Mouse (Mus musculus) neural tube, embryonic 11.5 days (tissue): Measurements from ENCODE around the gene Sohlh1. TPM values are rescaled to one million over a fixed set of nuclear protein-coding genes. Genes with fewer than 3 reads are reported as not detected.

Experiments used
- ATAC-seq: fragments of 200-750 bp; cut with Nextera tagmentation; 2 replicates; pipeline ENCODE4 v1.8.0; 2017; ENCODE audit warnings: moderate number of reproducible peaks, mild to moderate bottlenecking, moderate TSS enrichment, moderate library complexity; ENCODE audit not compliant: insufficient read depth, low FRiP score, low TSS enrichment
- DNase-seq: peaks from one replicate; pipeline ENCODE4 v3.0.0-alpha.2; 2015; ENCODE audit warnings: low spot score
- H3K27ac ChIP-seq: fragments of 300-500 bp; sonication (generic); 2 replicates; pipeline ENCODE4 v1.5.1; 2014; ENCODE audit warnings: low read depth, mild to moderate bottlenecking, low read length
- H3K27me3 ChIP-seq: fragments of 300-500 bp; sonication (generic); 2 replicates; pipeline ENCODE4 v1.6.1; 2014; ENCODE audit warnings: mild to moderate bottlenecking, low read length, mixed read lengths; ENCODE audit not compliant: control insufficient read depth, insufficient read depth
- H3K36me3 ChIP-seq: fragments of 300-500 bp; sonication (generic); 2 replicates; pipeline ENCODE4 v1.6.1; 2014; ENCODE audit warnings: mild to moderate bottlenecking, low read length, moderate library complexity, mixed read lengths; ENCODE audit not compliant: control insufficient read depth, insufficient read depth
- H3K4me1 ChIP-seq: fragments of 300-500 bp; sonication (generic); 2 replicates; pipeline ENCODE4 v1.6.1; 2014; ENCODE audit warnings: low read length, mixed read lengths; ENCODE audit not compliant: control insufficient read depth, insufficient read depth
- H3K4me2 ChIP-seq: fragments of 300-500 bp; sonication (generic); 2 replicates; pipeline ENCODE4 v1.6.1; 2014; ENCODE audit warnings: low read depth, mild to moderate bottlenecking, moderate library complexity
- H3K4me3 ChIP-seq: fragments of 300-500 bp; sonication (generic); 2 replicates; pipeline ENCODE4 v1.5.1; 2014; ENCODE audit warnings: low read depth, low read length
- H3K9ac ChIP-seq: fragments of 300-500 bp; sonication (generic); 2 replicates; pipeline ENCODE4 v1.6.1; 2014; ENCODE audit warnings: mild to moderate bottlenecking, low read length
- H3K9me3 ChIP-seq: fragments of 300-500 bp; sonication (generic); 2 replicates; pipeline ENCODE4 v1.6.1; 2016; ENCODE audit warnings: low read length; ENCODE audit not compliant: control insufficient read depth
- WGBS: fragments of 180-500 bp; shearing (Covaris S2); extraction: QIAGEN DNeasy Blood & Tissue Kit; methylation state at CpG from one replicate; pipeline ENCODE4 v1.1.7; 2014; 5-methylcytosine and 5-hydroxymethylcytosine counted together
- polyA plus RNA-seq: library from polyadenylated mRNA; unstranded; fragments of >200 nt; fragmentation: Nextera tagmentation; extraction: Ambion mirVana; gene quantifications from 2 replicates; pipeline ENCODE4 v1.2.1, GENCODE M21; 2014

Gene Sohlh1
- polyA plus RNA-seq, 1 experiment from 2014 or later = not detected

DNA sequence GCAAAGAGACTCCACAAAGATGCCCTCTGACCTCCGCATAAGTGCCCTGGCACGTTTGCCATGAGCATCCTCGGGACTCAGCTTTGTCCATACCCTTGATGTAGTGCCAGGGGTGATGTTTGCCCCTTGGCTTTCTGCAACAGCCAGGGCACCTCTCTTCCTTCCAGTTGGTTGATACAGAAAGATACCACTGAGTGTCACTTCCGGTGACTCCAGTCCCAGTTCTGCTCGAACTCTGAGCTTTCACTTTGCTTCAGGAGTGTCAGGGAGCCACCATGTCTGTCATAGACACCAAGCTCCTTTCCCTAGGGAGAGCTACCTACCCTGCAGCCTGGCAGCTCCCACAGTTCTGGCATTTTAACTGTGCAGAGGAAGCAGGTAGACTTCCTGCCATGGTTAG lies 7.0 kb upstream of the Sohlh1 start:
- Histone ChIP-seq H3K9ac (no peak overlapping the region), H3K4me2 (no peak overlapping the region), H3K9me3 (no peaks in the 10 kb centered on the region), H3K36me3 (no peaks in the 10 kb centered on the region), H3K27me3 (no peaks in the 10 kb centered on the region), H3K27ac (no peak overlapping the region), H3K4me3 (no peak overlapping the region), H3K4me1 (no peaks in the 10 kb centered on the region)
- no peak for ATAC-seq
- DNase-seq = no peak
- WGBS = 82% methylated on average over 5 of the region's 5 CpGs

DNA sequence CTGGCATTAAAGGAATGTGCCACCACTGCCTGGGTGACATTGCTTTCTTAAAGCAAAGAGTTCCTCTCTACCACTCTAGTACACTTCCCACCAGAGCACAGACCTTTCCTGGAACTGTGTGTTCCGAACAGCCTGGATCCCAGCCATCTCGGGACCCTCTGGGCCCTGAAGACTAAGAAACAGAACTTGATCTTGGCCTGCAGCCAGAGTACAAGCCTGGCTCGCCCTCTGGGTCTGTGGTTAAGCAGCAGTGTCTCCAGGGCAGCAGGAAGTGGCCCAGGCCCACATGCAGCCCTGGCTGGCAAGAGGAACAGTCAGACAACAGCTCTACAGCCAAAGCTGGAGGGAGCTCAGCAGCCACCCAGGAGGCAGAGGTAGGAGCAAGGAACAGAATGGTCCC lies 5.6 kb upstream of the Sohlh1 start:
- Histone ChIP-seq H3K4me1 (no peaks in the 10 kb centered on the region), H3K36me3 (no peaks in the 10 kb centered on the region), H3K9me3 (no peaks in the 10 kb centered on the region), H3K4me2 (no peak overlapping the region), H3K4me3 (no peak overlapping the region), H3K9ac (no peak overlapping the region), H3K27ac (no peak overlapping the region), H3K27me3 (no peaks in the 10 kb centered on the region)
- 71% methylated on average over 3 of the region's 3 CpGs for WGBS
- DNase-seq = no peak
- ATAC-seq = no peak

GRCm38 (mm10) chr2:25850330-25850729 lies 3.3 kb upstream of the Sohlh1 start:
- Histone ChIP-seq H3K27me3 (no peaks in the 10 kb centered on the region), H3K4me3 (no peak overlapping the region), H3K36me3 (no peaks in the 10 kb centered on the region), H3K4me1 (no peaks in the 10 kb centered on the region), H3K9me3 (no peaks in the 10 kb centered on the region), H3K9ac (no peak overlapping the region), H3K4me2 (no peak overlapping the region), H3K27ac (no peak overlapping the region)
- DNase-seq (peak; percentile 63), ATAC-seq (no peak)
- WGBS = 18% methylated on average over 4 of the region's 4 CpGs

DNA sequence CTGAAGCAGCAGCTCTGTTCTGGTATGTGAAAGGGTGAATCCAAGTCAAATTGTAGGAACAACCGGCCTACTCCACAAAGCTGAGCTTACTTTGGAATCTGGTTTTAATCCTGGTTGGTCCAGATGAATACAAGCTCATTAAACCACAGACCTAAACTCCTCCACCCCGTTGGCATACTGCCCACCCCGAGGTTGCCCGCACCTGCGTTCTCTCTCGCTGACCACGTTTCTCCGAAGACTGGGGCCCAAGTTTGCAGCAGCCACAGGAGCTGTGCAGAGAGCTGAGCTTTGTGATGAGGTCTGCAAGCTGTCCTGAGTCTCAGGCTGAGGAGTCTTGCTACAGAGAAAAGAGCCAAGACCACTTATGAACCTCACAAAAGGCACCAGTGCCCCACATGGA lies 532 bp downstream of the Sohlh1 start:
- Histone ChIP-seq H3K9me3 (no peaks in the 10 kb centered on the region), H3K27ac (no peak overlapping the region), H3K9ac (no peak overlapping the region), H3K4me2 (no peak overlapping the region), H3K27me3 (no peaks in the 10 kb centered on the region), H3K36me3 (no peaks in the 10 kb centered on the region), H3K4me3 (no peak overlapping the region), H3K4me1 (no peaks in the 10 kb centered on the region)
- WGBS = 93% methylated on average over 8 of the region's 8 CpGs
- DNase-seq (no peak), ATAC-seq (no peak)

DNA sequence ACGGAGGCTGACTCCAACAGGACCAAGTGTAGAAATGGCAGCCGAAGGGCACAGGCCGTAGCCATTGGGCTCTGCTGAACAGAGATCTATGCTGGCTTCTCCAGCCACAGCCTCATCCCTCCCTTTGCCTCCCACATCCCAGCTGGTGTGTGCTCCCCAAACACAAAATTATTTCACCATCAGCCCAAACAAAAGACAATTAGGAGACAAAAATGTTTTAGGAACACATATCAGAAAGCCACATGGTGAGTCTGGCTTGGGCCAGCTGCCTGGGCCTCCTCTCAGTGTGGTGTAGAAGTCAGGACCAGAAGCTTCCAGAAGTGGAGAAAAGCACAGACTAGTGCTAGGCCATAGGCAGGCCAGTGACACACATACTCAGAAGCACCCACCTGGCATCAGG lies 3.0 kb downstream of the Sohlh1 start:
- DNase-seq (no peak), ATAC-seq (no peak)
- H3K4me1 ChIP-seq = no peaks in the 10 kb centered on the region
- H3K9me3 ChIP-seq = no peaks in the 10 kb centered on the region
- no peaks in the 10 kb centered on the region for H3K36me3 ChIP-seq
- no peaks in the 10 kb centered on the region for H3K27me3 ChIP-seq
- no peak overlapping the region for H3K9ac ChIP-seq
- H3K4me3 ChIP-seq = no peak overlapping the region
- H3K27ac ChIP-seq = no peak overlapping the region
- 86% methylated on average over 3 of the region's 3 CpGs for WGBS
- H3K4me2 ChIP-seq = no peak overlapping the region

DNA sequence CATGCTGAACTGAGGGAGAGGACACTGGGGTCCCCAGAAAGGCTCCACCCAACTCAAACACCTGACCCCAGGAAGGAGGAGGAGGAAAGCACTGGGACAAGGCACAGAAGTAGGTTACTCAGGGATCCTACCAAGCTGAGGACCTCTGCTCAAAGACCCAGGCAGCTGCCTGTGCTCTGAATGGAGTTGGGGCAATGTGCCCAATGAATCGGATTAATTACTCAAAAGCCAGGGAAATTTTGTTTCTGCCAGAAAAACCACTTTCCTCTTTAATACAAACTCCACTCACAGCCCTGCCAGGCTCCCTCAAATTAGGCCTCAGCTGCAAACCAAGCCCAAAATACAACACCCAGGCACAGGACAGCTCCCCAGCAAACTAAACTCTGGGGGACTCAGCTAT lies 4.3 kb downstream of the Sohlh1 start:
- DNase-seq = no peak
- 74% methylated on average over 1 of the region's 1 CpGs for WGBS

GRCm38 (mm10) chr2:25842161-25842560 lies 4.9 kb downstream of the Sohlh1 start:
- 69% methylated on average over 4 of the region's 4 CpGs for WGBS
- H3K9me3 ChIP-seq = no peaks in the 10 kb centered on the region
- H3K27ac ChIP-seq = no peak overlapping the region
- H3K4me3 ChIP-seq = no peak overlapping the region
- DNase-seq (no peak), ATAC-seq (no peak)
- H3K36me3 ChIP-seq = no peaks in the 10 kb centered on the region
- no peaks in the 10 kb centered on the region for H3K27me3 ChIP-seq
- no peaks in the 10 kb centered on the region for H3K4me1 ChIP-seq
- H3K4me2 ChIP-seq = no peak overlapping the region
- H3K9ac ChIP-seq = no peak overlapping the region

More for the DNA sequence above, 4.3 kb downstream of the Sohlh1 start:
- H3K9ac ChIP-seq = no peak overlapping the region
- H3K4me3 ChIP-seq = no peak overlapping the region
- H3K4me1 ChIP-seq = no peaks in the 10 kb centered on the region
- no peak overlapping the region for H3K4me2 ChIP-seq
- no peak overlapping the region for H3K27ac ChIP-seq
- no peaks in the 10 kb centered on the region for H3K36me3 ChIP-seq
- ATAC-seq = no peak
- H3K27me3 ChIP-seq = no peaks in the 10 kb centered on the region
- H3K9me3 ChIP-seq = no peaks in the 10 kb centered on the region

DNA sequence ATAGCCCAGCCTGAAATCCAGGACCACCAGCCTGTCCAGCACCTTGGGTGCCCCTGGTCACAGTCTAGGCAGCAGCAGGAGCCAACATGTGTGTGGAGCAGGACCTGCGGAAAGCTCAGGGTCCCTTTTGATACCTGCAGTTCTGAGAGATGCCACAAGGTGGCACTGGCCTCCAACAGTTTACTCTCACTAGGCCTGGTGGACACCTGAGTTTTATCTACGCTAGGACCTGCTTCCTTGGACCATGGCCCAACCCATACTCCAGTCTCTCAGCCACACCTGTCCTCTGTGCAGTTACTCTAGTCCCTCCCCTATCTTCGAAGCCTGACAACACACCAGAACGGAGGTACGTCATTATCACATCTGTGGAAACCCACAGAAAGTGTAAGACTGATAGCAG lies 10.8 kb downstream of the Sohlh1 start:
- no peak overlapping the region for H3K4me2 ChIP-seq
- no peaks in the 10 kb centered on the region for H3K4me1 ChIP-seq
- no peak overlapping the region for H3K9ac ChIP-seq
- H3K27ac ChIP-seq = no peak overlapping the region
- peak; percentile 73 for DNase-seq
- ATAC-seq = no peak
- no peaks in the 10 kb centered on the region for H3K36me3 ChIP-seq
- 54% methylated on average over 5 of the region's 5 CpGs for WGBS
- H3K9me3 ChIP-seq = no peaks in the 10 kb centered on the region
- no peaks in the 10 kb centered on the region for H3K27me3 ChIP-seq
- no peak overlapping the region for H3K4me3 ChIP-seq

GRCm38 (mm10) chr2:25830786-25831185 lies 16.3 kb downstream of the Sohlh1 start:
- Histone ChIP-seq H3K36me3 (no peaks in the 10 kb centered on the region), H3K4me2 (no peak overlapping the region), H3K9ac (no peak overlapping the region), H3K9me3 (no peaks in the 10 kb centered on the region), H3K4me1 (no peaks in the 10 kb centered on the region), H3K27ac (no peak overlapping the region), H3K4me3 (no peak overlapping the region), H3K27me3 (no peaks in the 10 kb centered on the region)
- 92% methylated on average over 3 of the region's 3 CpGs for WGBS
- ATAC-seq = no peak
- no peak for DNase-seq
